Mouse (Mus musculus): Measurements from ENCODE around the gene Tgm2.

DNA sequence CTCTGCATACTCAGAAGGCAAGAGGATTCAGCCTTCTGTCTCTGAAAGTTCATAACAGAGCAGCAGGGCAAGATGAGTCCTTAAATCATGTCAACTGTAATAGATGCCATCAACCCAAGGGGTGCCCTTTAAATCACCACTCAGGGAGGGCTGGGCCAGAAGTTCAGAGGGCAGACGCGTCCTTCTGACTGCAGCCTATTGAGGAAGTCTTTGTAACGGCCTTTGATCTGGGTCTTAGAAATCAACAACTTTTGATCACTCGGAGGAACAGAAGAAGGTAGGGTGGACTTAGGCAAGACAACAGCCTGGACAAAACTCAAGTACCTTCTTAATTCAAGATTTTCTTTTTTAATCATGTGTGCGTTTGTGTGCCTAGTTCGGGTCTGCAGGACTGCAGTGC, 41.3 kb downstream of the Tgm2 start:
- TF ChIP-seq CTCF (IDR thresholded peaks at IDR 0.05; ENCODE audit: control insufficient read depth, insufficient read depth, low read length) (no peak), POLR2A (IDR thresholded peaks at IDR 0.05; ENCODE audit: borderline replicate concordance, control insufficient read depth, low read depth, low read length) (no peak)
